Mouse (Mus musculus) kidney, adult 2 months (tissue): ENCODE measurements around the gene Dnajb12.

Source experiments
- CTCF ChIP-seq: fragments of 200-500 bp; conservative IDR thresholded peaks from 2 replicates; pipeline ENCODE4 v1.5.1; 2011; ENCODE audit warnings: low read depth, mild to moderate bottlenecking, control low read depth, low read length, moderate library complexity, mixed read lengths; ENCODE audit not compliant: insufficient read depth, insufficient read length
- POLR2A ChIP-seq: fragments of 200-500 bp; IDR thresholded peaks from one replicate; pipeline ENCODE4 v1.6.1; 2011; ENCODE audit warnings: low read depth, low read length, control low read depth

GRCm38 (mm10) chr10:59841434-59841833 is 37.9 kb upstream of the Dnajb12 start:
- TF ChIP-seq CTCF (no peak), POLR2A (no peak)
